Mouse (Mus musculus) neutrophil, adult 83 days (primary cell): ENCODE results near the gene Gm15140. TPM values are rescaled to one million over a fixed set of nuclear protein-coding genes. Genes with fewer than 3 reads are reported as not detected.

Source experiments
- total RNA-seq, 2 experiments: library from RNA; stranded (reverse); gene quantifications; one replicate each; pipeline ENCODE4 v1.2.4; 2023

The Gm15140 gene
- not detected for total RNA-seq

DNA sequence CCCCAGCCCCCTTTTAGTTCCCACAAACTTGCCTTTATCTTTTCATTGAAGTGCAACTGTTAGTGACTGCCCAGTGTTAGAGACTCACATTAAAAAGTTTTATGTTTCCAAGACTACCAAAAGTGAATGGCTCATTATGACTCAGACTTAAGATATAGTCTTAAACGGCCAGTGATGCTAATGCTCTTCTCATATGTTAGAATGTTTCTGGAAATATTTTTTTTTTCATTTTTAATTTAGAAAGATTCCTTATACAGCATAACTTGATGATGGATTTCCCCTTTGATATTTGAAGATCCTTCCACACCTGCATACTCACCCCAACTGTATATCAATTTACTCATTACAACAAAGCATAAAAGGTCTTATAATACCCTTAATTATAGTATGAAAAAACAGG, at the start of gene Gm15140:
Gene Gm15140, minus strand, starts transcription at position 101 of the 400 bp plus-strand sequence.

Other genes with a start within 250 kb of the Gm15140 start
- not detected for gene Samt1, start 108.0 kb downstream of the Gm15140 start, total RNA-seq
- gene 4921511M17Rik, start 86.9 kb downstream of the Gm15140 start, total RNA-seq: not detected
- gene Gm10057, start 65.6 kb downstream of the Gm15140 start, total RNA-seq: not detected
- gene 4930524N10Rik, start 222.7 kb upstream of the Gm15140 start, total RNA-seq: not detected